Mouse (Mus musculus): ENCODE results near the gene Map3k20. TPM values are rescaled to one million over a fixed set of nuclear protein-coding genes. Genes with fewer than 3 reads are reported as not detected.

Gene Map3k20
- total RNA-seq, 2 experiments from 2014 or later, result 297 to 321 TPM

- intact Hi-C loops (cut with DNase I), result no loop called here
- no peak for DNase-seq
These were observed 26.0 kb downstream of the Map3k20 start for GRCm38 (mm10) chr2:72311486-72311885.

- intact Hi-C loops (cut with DNase I), result no loop called here
- DNase-seq, result no peak
These were observed 27.9 kb downstream of the Map3k20 start for GRCm38 (mm10) chr2:72313312-72313711.

GRCm38 (mm10) chr2:72318421-72318820 is 33.0 kb downstream of the Map3k20 start:
- DNase-seq, result no peak
- intact Hi-C loops (cut with DNase I), result loop anchor here (5.0 kb wide), 1 partner anchor 39 kb away; no protein-coding TSS in a partner anchor

GRCm38 (mm10) chr2:72319028-72319798 is 33.8 kb downstream of the Map3k20 start:
- intact Hi-C loops (cut with DNase I), result loop anchor here (5.0 kb wide), 1 partner anchor 38 kb away; no protein-coding TSS in a partner anchor
- no peak for DNase-seq

GRCm38 (mm10) chr2:72320661-72321060 is 35.2 kb downstream of the Map3k20 start:
- intact Hi-C loops (cut with DNase I), result no loop called here

GRCm38 (mm10) chr2:72321591-72321990 is 36.2 kb downstream of the Map3k20 start:
- DNase-seq, result no peak
- intact Hi-C loops (cut with DNase I), result no loop called here

More at GRCm38 (mm10) chr2:72320661-72321060, 35.2 kb downstream of the Map3k20 start:
- DNase-seq, result no peak

GRCm38 (mm10) chr2:72322681-72323353 is 37.4 kb downstream of the Map3k20 start:
- intact Hi-C loops (cut with DNase I), result no loop called here
- DNase-seq, result no peak

GRCm38 (mm10) chr2:72324436-72324835 is 39.0 kb downstream of the Map3k20 start:
- no peak for DNase-seq
- intact Hi-C loops (cut with DNase I), result no loop called here

- intact Hi-C loops (cut with DNase I), result no loop called here
- no peak for DNase-seq
These were observed 41.1 kb downstream of the Map3k20 start for GRCm38 (mm10) chr2:72326491-72326890.

GRCm38 (mm10) chr2:72328435-72328834 is 43.0 kb downstream of the Map3k20 start:
- intact Hi-C loops (cut with DNase I), result no loop called here
- no peak for DNase-seq

GRCm38 (mm10) chr2:72330955-72331481 is 45.6 kb downstream of the Map3k20 start:
- intact Hi-C loops (cut with DNase I), result no loop called here
- no peak for DNase-seq

GRCm38 (mm10) chr2:72332067-72332466 is 46.6 kb downstream of the Map3k20 start:
- intact Hi-C loops (cut with DNase I), result no loop called here
- no peak for DNase-seq

GRCm38 (mm10) chr2:72333210-72333609 is 47.8 kb downstream of the Map3k20 start:
- intact Hi-C loops (cut with DNase I), result no loop called here
- no peak for DNase-seq

- intact Hi-C loops (cut with DNase I), result no loop called here
- DNase-seq, result no peak
These were observed 51.4 kb downstream of the Map3k20 start for GRCm38 (mm10) chr2:72336840-72337239.

- DNase-seq, result no peak
- intact Hi-C loops (cut with DNase I), result no loop called here
These were observed 59.8 kb downstream of the Map3k20 start for GRCm38 (mm10) chr2:72345281-72345680.

GRCm38 (mm10) chr2:72351329-72351728 is 65.9 kb downstream of the Map3k20 start:
- intact Hi-C loops (cut with DNase I), result no loop called here
- DNase-seq, result no peak

GRCm38 (mm10) chr2:72351776-72352175 is 66.3 kb downstream of the Map3k20 start:
- intact Hi-C loops (cut with DNase I), result no loop called here
- DNase-seq, result no peak

GRCm38 (mm10) chr2:72352756-72353155 is 67.3 kb downstream of the Map3k20 start:
- DNase-seq, result no peak
- intact Hi-C loops (cut with DNase I), result no loop called here

GRCm38 (mm10) chr2:72356471-72356870 is 71.0 kb downstream of the Map3k20 start:
- no peak for DNase-seq
- intact Hi-C loops (cut with DNase I), result loop anchor here (5.0 kb wide), 1 partner anchor 39 kb away; no protein-coding TSS in a partner anchor

GRCm38 (mm10) chr2:72361572-72361971 is 76.1 kb downstream of the Map3k20 start:
- DNase-seq, result no peak
- intact Hi-C loops (cut with DNase I), result no loop called here

- intact Hi-C loops (cut with DNase I), result no loop called here
- no peak for DNase-seq
These were observed 78.0 kb downstream of the Map3k20 start for GRCm38 (mm10) chr2:72363449-72363848.

All from gastrocnemius, postnatal 36 days (tissue).